Mouse (Mus musculus) cerebellum, adult 2 months (tissue): ENCODE results near the gene Hist1h4m. TPM values are rescaled to one million over a fixed set of nuclear protein-coding genes. Genes with fewer than 3 reads are reported as not detected.
"Not testable (repeated sequence)": the region's sequence is repeated elsewhere in the genome, so short reads cannot be mapped to it uniquely, and the experiment has no call there.

ENCODE experiments used
- DNase-seq, 2 experiments: peaks; one replicate each; pipeline ENCODE4 v3.0.0; 2021
- H3K27ac ChIP-seq: fragments of 200-500 bp; 2 replicates; pipeline ENCODE4 v1.5.1; 2012; ENCODE audit warnings: low read length, control low read depth, inconsistent platforms; ENCODE audit not compliant: insufficient read depth
- H3K27me3 ChIP-seq: fragments of 200-500 bp; 2 replicates; pipeline ENCODE4 v1.6.1; 2012; ENCODE audit warnings: inconsistent platforms, mild to moderate bottlenecking, low read length, moderate library complexity; ENCODE audit not compliant: control insufficient read depth, insufficient read depth
- H3K4me1 ChIP-seq: fragments of 200-500 bp; 2 replicates; pipeline ENCODE4 v1.6.1; 2011; ENCODE audit warnings: low read length; ENCODE audit not compliant: control insufficient read depth, insufficient read depth
- H3K4me3 ChIP-seq: fragments of 200-500 bp; replicated peaks from 2 replicates; pipeline ENCODE3; 2011; ENCODE audit warnings: mild to moderate bottlenecking, low read depth, low read length, control low read depth; ENCODE audit not compliant: insufficient read depth
- CTCF ChIP-seq: fragments of 200-500 bp; IDR thresholded peaks from 2 replicates; pipeline ENCODE4 v1.5.1; 2011; ENCODE audit warnings: low read depth, mild to moderate bottlenecking, control low read depth, low read length, moderate library complexity, borderline replicate concordance; ENCODE audit not compliant: insufficient read depth
- POLR2A ChIP-seq: fragments of 200-500 bp; IDR thresholded peaks from 2 replicates; pipeline ENCODE4 v1.6.1; 2011; ENCODE audit warnings: low read length, control low read depth, borderline replicate concordance; ENCODE audit not compliant: insufficient read depth
- WGBS: fragments of 180-500 bp; shearing (Covaris S2); methylation state at CpG from one replicate; pipeline ENCODE4 v1.1.7; 2018; 5-methylcytosine and 5-hydroxymethylcytosine counted together
- polyA plus RNA-seq: library from polyadenylated mRNA; depleted of rRNA; stranded (reverse); fragments of >200 nt; gene quantifications from 2 replicates; pipeline ENCODE4 v1.2.3, GENCODE M21; 2012

The Hist1h4m gene
- polyA plus RNA-seq, 1 experiment, result not detected

DNA sequence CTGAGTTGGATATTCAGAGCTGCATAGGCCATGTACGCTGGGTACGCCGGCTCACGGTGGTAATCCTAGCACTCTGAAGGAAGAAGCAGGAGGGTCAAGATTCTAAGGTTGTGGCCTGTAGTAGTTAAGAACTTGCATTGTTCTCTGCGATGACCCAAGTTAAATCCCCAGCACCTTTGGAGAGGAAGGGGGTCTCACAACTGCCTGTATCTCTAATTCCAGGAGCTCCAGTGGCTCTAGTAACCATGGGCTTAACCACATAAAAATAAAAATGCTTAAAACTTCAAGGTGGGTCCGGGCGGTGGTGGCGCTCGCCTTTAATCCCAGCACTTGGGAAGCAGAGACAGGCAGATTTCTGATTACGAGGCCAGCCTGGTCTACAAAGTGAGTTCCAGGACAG is 18.8 kb downstream of the Hist1h4m start:
- Histone ChIP-seq H3K27me3 (no peaks in the 10 kb centered on the region), H3K4me3 (no peak overlapping the region), H3K4me1 (no peaks in the 10 kb centered on the region), H3K27ac (no peak overlapping the region)
- WGBS, result 93% methylated on average over 10 of the region's 10 CpGs
- no peak for DNase-seq
- TF ChIP-seq POLR2A (no peak), CTCF (no peak)

GRCm38 (mm10) chr13:21831418-21832394 is 20.2 kb downstream of the Hist1h4m start, which contains the start of gene Hist1h4n:
Gene Hist1h4n, minus strand, starts transcription at chr13:21832196.
- not testable (repeated sequence) for H3K4me3 ChIP-seq, H3K27ac ChIP-seq, H3K4me1 ChIP-seq, H3K27me3 ChIP-seq
- TF ChIP-seq POLR2A, result peak; percentile 28; the same call in 1 of the 2 replicates
- DNase-seq, result peak; percentile 57 to 58
- WGBS, result under 1% methylated on average over 24 of the region's 58 CpGs

GRCm38 (mm10) chr13:21833461-21833860 is 21.9 kb downstream of the Hist1h4m start, which contains the start of the genes Hist1h2ap and Hist1h2br:
Gene Hist1h2ap, minus strand, starts transcription at chr13:21833507.
Gene Hist1h2br, plus strand, starts transcription at chr13:21833743.
- not testable (repeated sequence) for H3K27me3 ChIP-seq, DNase-seq, H3K4me3 ChIP-seq, H3K4me1 ChIP-seq, H3K27ac ChIP-seq
- WGBS, result no CpG with 5 or more reads among the region's 24 CpGs

DNA sequence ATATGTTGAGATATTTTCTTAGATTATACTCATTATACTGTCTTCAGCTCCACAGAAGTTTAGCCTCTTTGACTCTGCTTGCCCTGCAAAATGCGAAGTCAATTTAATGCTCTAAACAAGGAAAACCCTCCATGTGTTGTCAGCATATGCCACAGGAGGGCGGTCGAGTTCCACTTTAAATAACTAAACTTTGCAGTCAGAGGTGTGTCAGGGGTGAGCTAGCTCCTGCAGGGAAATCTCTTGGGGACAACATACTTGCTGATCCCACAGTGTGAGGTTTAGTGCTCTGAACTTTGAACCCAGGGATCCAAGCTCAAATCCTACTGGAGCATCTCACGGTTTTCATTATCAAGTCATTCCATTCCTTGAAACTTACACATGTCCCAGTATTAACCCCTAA is 29.0 kb downstream of the Hist1h4m start:
- H3K4me1 ChIP-seq, DNase-seq, H3K4me3 ChIP-seq, H3K27me3 ChIP-seq, H3K27ac ChIP-seq: not testable (repeated sequence)
- no CpG with 5 or more reads among the region's 4 CpGs for WGBS

GRCm38 (mm10) chr13:21846356-21846755 is 34.8 kb downstream of the Hist1h4m start:
- H3K27me3 ChIP-seq, H3K4me3 ChIP-seq, H3K27ac ChIP-seq, DNase-seq, H3K4me1 ChIP-seq: not testable (repeated sequence)

DNA sequence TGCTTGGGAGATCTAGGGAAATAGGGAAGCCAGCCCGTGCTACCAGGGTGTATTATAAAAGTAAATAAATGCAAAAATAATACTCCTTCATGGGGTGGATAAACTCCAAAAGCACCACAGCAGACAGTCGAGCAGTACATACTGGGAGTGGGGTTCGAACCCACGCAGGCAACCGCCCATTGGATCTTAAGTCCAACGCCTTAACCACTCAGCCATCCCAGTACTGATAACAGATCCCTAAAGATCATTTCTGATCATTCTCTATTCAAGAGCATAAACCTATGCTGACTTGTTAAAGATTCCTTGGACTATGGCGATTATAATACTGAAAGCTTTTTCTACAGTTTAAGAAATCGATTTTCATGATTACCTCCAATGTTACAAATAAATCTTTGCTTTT is 36.3 kb downstream of the Hist1h4m start:
- 38% methylated on average over 8 of the region's 8 CpGs for WGBS
- TF ChIP-seq CTCF, result no peak
- no peak for TF ChIP-seq POLR2A
- no peak for DNase-seq
- Histone ChIP-seq H3K27me3 (no peaks in the 10 kb centered on the region), H3K27ac (no peak overlapping the region), H3K4me1 (no peaks in the 10 kb centered on the region; the same call in 1 of the 2 replicates), H3K4me3 (no peak overlapping the region)

- H3K27me3 ChIP-seq, H3K4me3 ChIP-seq, H3K4me1 ChIP-seq, H3K27ac ChIP-seq, DNase-seq: not testable (repeated sequence)
- WGBS, result 34% methylated on average over 1 of the region's 1 CpGs
These were observed 39.1 kb downstream of the Hist1h4m start for GRCm38 (mm10) chr13:21850696-21851095.

- Histone ChIP-seq H3K27ac (no peak overlapping the region), H3K4me3 (no peak overlapping the region), H3K4me1 (no peaks in the 10 kb centered on the region; the same call in 1 of the 2 replicates), H3K27me3 (no peaks in the 10 kb centered on the region)
- DNase-seq, result peak in 1 of 2 experiments; percentile 43
- no peak for TF ChIP-seq CTCF
- TF ChIP-seq POLR2A, result no peak
- 43% methylated on average over 3 of the region's 3 CpGs for WGBS
These were observed 40.8 kb downstream of the Hist1h4m start for GRCm38 (mm10) chr13:21852215-21852945.
